Mouse (Mus musculus) frontal cortex, postnatal 36 days (tissue): ENCODE results near the gene Ccdc85c.

Experiments used
- DNase-seq, 2 experiments: peaks; one replicate each; pipeline ENCODE4 v3.0.0; 2022; ENCODE audit warnings: low spot score in 2 of 2

Gene Ccdc85c

DNA sequence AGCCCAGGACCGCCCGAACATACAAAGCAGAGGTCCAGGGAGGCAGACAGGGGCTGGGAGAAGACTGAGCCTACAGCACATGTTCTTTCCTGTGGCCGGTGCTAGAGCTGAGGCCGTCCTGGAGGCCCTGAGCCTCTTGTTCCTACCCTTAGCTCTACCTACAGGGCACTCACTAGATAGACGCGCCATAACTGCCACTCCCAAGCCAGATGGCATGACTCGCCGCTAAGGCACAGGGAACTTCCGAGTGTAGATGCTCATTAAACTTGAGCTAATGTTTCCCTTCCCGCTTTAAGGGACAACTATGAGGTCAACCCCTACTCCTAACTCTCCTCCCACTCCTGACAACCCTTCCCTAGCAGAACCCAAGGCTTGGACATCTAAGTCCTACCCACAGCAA, 6.3 kb downstream of the Ccdc85c start:
- DNase-seq: no peak

GRCm38 (mm10) chr12:108267653-108268052, 7.6 kb downstream of the Ccdc85c start:
- no peak for DNase-seq

DNA sequence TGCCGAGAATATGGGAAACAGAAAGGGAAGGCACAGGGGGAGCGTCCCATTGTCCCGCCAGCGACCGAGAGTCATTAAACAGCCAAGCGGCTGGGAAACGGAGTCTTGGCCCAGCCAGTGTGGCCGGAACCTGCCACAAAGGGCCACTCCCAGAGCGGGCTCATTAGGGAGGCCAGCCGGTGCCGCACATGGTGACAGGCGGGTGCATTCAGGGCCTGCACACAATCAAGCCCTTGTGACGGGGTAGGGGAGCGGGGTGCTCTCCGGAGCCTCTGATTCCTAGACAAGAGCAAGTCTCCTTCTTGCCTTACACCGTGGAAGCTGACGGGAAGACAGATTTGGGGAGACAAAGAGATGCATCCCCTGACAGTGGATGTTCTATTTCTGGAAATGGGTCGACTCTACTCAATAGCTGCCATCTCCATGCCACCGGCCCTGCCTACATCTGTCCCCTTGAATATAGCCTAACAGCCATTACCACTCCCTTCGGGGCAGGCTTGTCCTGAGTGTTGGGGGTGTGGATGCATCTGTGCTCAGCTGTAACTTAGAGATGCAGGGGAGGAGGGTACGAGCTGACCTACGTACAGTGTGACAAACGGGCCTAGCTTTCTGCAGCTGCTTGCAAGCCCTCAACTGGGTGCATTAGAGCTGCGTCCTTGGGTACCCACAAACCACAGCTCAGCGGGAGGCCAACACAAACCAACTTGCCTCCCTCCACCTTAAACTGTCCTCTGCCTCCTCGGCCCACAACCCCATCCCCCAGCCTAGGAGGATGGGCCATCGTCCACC, 9.2 kb downstream of the Ccdc85c start:
- peak in 1 of 2 experiments; percentile 39 for DNase-seq

GRCm38 (mm10) chr12:108264918-108265317, 10.3 kb downstream of the Ccdc85c start:
- DNase-seq: no peak

DNA sequence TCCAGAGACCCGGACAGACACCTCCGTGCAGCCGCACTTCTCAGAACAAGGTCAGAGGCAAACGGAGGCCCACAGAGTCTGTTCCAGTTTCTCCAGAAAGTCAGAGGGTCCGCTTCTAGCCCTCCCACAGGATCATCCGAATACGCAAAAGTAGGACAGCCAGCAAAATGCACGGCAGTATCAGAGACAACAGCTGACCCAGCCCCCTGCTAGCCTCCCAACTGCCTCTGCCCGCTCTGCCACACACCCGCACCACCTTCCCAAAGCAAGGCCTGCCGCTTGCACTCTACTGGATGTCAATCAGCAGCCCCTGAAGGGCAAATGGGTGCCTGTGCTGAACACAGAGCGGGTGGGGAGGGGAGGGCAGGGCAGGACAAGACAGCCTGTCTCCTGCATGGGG, 14.3 kb downstream of the Ccdc85c start:
- DNase-seq: no peak

GRCm38 (mm10) chr12:108259322-108260049, 15.7 kb downstream of the Ccdc85c start:
- DNase-seq: no peak

GRCm38 (mm10) chr12:108256734-108257133, 18.5 kb downstream of the Ccdc85c start:
- DNase-seq: no peak

DNA sequence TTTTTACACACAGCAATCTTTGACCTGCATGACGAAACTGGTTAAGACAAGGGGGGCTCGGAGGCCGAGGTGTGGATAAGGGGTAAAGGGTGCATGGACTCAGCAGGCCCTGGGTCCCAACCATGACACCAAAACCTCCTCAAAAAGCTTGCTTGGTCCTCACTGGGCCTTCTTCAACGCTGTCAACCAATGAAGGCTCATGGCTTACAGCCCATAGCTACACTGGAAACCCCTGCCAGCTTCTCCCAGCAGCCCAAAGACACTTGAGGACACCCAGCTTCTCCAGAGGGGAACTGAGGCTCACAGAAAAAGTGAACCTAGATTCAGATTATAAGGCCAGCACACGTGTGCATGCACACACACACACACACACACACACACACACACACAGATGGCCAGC, 19.3 kb downstream of the Ccdc85c start:
- DNase-seq: no peak

DNA sequence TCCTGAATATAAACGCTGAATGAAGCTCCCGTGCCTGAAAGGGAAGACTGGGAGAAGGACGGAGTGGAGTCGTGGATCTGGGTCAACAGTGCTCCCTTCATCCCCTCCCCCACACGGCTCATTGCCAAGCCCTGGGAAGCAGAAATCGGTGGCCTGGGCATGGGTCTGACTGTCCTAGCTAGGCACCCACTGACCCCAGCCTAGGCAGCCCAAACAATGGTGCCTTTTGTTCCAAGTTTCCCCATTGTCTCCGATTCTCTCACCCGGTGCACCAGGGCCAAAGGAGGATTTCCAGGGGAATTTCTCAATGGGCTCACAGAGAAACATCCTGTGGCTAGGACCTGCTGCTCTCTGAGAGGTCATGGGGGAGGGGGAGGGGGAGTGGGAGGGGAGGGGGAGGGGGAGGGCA, 19.7 kb downstream of the Ccdc85c start:
- peak in 1 of 2 experiments; percentile 59 for DNase-seq

DNA sequence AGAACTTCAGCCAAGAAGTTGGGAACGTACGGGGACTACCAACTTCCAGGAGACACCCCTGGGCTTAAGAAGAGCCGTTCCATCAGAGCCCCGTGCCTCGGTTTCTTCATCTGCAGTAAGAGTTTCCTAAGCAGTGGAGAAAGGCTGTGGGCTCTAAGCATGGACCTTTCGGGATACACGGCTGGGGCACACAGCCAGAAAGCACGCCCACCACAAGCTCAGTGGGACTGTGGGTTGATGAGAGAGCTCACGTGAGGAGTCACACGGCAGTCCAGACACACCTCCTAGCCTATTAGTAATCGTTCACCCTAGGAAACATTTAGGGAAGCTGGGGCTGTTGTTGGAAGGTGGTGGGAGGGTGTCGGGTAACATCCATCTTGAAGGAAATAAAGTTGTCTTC, 22.2 kb downstream of the Ccdc85c start:
- DNase-seq: no peak

DNA sequence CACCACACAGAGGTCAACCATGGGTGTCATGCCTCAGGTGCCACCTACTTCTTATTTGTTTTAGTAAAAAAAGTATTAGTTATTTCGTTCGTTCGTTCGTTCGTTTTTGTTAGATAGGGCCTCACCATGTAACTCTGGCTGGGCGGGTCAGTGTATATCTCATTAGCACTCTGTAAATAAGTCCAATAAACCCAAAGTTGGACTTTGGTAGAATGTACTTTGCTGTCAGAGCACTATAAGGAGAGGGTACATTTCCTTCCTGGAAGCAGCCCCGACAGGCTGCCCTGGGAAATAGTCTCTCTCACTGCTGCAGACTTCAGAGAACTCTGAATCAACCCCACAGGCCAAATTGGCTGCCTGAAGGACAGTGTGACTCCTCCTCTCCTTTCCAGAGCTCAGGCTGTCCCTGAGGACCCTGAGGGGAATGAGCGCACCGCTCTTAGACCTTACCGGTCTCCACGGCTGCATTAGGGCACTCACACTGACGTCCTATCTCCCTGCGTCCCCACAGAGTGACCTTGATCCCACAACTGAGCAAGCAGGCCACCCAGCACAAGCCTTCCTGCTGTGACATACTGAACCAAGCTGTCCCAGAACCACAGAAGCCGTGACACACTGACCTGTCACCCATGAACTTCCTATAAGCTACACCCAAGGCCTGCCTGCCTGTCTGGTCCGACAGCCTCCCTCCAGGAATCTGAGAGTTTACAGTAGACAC, 23.2 kb downstream of the Ccdc85c start:
- no peak for DNase-seq

- no peak for DNase-seq
Measured at GRCm38 (mm10) chr12:108251034-108251792, 24.0 kb downstream of the Ccdc85c start.

- DNase-seq: no peak
Measured at GRCm38 (mm10) chr12:108249522-108249921, 25.7 kb downstream of the Ccdc85c start.

DNA sequence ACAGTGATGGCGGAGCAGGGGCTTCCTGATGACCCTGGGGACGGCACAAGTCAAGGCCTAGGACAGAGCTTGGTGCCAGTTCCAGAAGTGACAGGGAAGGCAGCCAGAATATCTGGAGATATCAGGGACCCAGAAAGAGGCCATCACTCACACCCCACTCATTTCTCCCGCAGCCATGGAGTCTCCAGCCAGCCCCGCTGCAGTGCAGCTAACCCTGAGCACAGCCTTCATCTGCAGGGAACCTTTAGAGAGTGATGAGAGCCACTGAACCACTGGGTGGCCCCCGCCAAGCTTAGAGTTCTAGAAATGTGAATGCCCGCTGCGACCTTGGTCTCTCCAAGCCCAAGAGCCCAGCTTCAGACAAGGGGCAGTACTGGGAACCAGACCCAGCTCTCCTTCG, 26.2 kb downstream of the Ccdc85c start:
- no peak for DNase-seq

- no peak for DNase-seq
Measured at GRCm38 (mm10) chr12:108246759-108247500, 28.3 kb downstream of the Ccdc85c start.

DNA sequence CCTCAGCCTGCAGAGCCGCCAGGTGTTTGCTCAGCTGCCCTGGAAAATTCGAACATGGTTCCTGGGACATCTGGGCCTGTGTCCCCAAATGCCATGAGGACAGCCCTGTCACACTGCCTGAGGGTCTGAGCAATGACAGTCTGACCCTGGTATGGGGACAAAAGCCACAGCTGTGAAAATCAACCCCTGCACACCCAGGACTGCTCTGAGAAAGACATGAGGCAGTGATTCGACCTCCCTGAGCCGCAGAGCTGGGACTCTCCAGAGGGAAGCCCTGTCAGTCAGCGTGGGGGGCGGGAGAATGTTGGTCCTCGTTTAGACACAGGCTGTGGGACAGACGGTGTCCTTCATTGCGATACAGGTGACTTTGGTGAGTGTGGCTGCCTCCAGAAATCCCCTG, 29.6 kb downstream of the Ccdc85c start:
- DNase-seq: no peak

- DNase-seq: peak in 1 of 2 experiments; percentile 17
Measured at GRCm38 (mm10) chr12:108244778-108245177, 30.4 kb downstream of the Ccdc85c start.

GRCm38 (mm10) chr12:108242243-108242745, 32.9 kb downstream of the Ccdc85c start:
- DNase-seq: no peak

DNA sequence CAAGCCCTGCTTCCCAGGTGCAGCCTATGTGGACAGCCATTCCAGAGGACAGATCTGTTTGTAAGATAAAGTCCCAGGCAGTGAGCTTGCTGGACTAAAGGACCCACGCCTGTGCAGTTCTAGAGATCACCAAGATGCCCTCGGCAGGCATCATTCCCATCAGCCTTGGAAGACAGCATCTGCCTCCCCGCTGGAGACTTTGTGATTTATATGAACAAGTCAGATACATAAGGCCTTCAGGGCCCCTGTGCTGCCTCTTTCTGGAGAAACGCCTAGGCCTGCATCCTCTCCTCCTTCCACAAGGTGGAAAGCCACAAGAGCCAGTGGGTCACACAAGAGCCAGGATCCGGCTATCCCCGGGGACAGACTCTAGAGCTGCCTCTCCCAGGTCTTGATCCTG, 33.6 kb downstream of the Ccdc85c start:
- no peak for DNase-seq

DNA sequence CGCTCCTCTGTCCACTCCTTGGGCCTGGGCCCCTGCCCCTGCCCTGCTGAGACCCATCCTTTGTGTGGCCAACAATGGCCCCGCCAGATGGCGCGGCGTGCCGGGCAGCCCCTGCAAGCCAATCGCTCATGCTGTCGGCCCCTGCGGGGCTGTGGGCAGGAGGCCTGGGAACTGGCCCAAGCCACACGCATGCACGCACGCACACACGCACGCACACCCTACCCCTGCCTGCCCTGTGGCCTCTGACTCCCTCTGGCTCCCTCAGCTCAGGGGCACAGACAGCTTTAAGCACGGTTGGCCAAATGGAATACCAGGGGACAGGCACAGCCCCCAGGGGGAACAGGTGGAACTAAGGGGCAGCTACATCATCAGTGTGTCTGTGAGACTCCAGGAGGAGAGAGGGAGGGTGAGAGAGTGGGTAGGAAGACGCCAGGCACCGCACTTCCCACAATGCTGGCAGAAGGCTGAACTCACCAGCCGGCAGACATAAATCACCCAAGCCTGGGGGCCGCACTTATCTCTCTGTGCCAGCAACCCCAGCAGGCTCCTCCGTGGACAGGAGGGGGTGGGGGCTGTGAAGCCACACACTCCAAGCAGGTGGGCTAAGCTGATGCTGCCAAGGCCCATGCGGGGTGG, 34.2 kb downstream of the Ccdc85c start:
- DNase-seq: peak; percentile 63 to 73
